Mouse (Mus musculus) brown adipose tissue, adult 24 weeks (tissue): ENCODE results near the gene Gjd2. TPM values are rescaled to one million over a fixed set of nuclear protein-coding genes. Genes with fewer than 3 reads are reported as not detected.

Experiments
- H3K27ac ChIP-seq: fragments of 200-500 bp; replicated peaks from 2 replicates; pipeline ENCODE4 v1.5.1; 2012; ENCODE audit warnings: low read depth, mild to moderate bottlenecking, low read length
- H3K4me1 ChIP-seq: fragments of 200-500 bp; 2 replicates; pipeline ENCODE4 v1.6.1; 2012; ENCODE audit warnings: low read length, mixed read lengths; ENCODE audit not compliant: control insufficient read depth, insufficient read depth, insufficient read length
- H3K4me3 ChIP-seq: fragments of 200-500 bp; 2 replicates; pipeline ENCODE4 v1.5.1; 2012; ENCODE audit warnings: low read depth, mild to moderate bottlenecking, low read length, moderate library complexity; ENCODE audit not compliant: insufficient read depth
- polyA plus RNA-seq: library from polyadenylated mRNA; stranded (reverse); fragments of >200 nt; gene quantifications from 2 replicates; pipeline ENCODE4 v1.2.4, GENCODE M21; 2012; ENCODE audit not compliant: missing spikeins, insufficient read depth, insufficient read length

The Gjd2 gene
- polyA plus RNA-seq, 1 experiment = not detected

GRCm38 (mm10) chr2:113966421-113966820 is 47.0 kb downstream of the Gjd2 start:
- Histone ChIP-seq H3K4me3 (no peak overlapping the region), H3K27ac (no peak overlapping the region), H3K4me1 (no peaks in the 10 kb centered on the region)

Other genes starting within 250 kb of the Gjd2 start
- not detected in 2 replicates for gene Scg5, start 184.5 kb downstream of the Gjd2 start, polyA plus RNA-seq
- gene Arhgap11a, start 165.0 kb downstream of the Gjd2 start, polyA plus RNA-seq = 0.87 and 0.92 TPM in 2 replicates
- 1.6 TPM in 1 of 2 replicates, not detected in the other for gene Actc1, start 39.9 kb upstream of the Gjd2 start, polyA plus RNA-seq
- 15.2 and 16.2 TPM in 2 replicates for gene Aqr, start 173.4 kb upstream of the Gjd2 start, polyA plus RNA-seq
- 7.6 and 7.7 TPM in 2 replicates for gene Zfp770, start 187.8 kb upstream of the Gjd2 start, polyA plus RNA-seq